Mouse (Mus musculus) myocyte (in vitro differentiated cells): ENCODE measurements around the gene Gm26920.

Source experiments
- E2F4 ChIP-seq: IDR thresholded peaks from one replicate; pipeline ENCODE4 v1.6.1; 2011; ENCODE audit warnings: mild to moderate bottlenecking, control low read depth, moderate library complexity; ENCODE audit not compliant: insufficient read depth
- MAX ChIP-seq: IDR thresholded peaks from one replicate; pipeline ENCODE4 v1.6.1; 2011; ENCODE audit warnings: low read depth, mild to moderate bottlenecking, control low read depth
- POLR2A ChIP-seq: IDR thresholded peaks from one replicate; pipeline ENCODE4 v1.6.1; 2011; ENCODE audit warnings: low read depth, mild to moderate bottlenecking, control low read depth, moderate library complexity; ENCODE audit not compliant: insufficient read length
- POLR2AphosphoS2 ChIP-seq: IDR thresholded peaks from one replicate; pipeline ENCODE4 v1.6.1; 2011; ENCODE audit warnings: low read depth, control low read depth; ENCODE audit not compliant: insufficient read length
- REST ChIP-seq: IDR thresholded peaks from one replicate; pipeline ENCODE4 v1.6.1; 2011; ENCODE audit warnings: mild to moderate bottlenecking, control low read depth, moderate library complexity; ENCODE audit not compliant: insufficient read depth, insufficient read length
- TCF3 ChIP-seq: IDR thresholded peaks from one replicate; pipeline ENCODE4 v1.6.1; 2011; ENCODE audit warnings: low read depth, control low read depth; ENCODE audit not compliant: insufficient read length

DNA sequence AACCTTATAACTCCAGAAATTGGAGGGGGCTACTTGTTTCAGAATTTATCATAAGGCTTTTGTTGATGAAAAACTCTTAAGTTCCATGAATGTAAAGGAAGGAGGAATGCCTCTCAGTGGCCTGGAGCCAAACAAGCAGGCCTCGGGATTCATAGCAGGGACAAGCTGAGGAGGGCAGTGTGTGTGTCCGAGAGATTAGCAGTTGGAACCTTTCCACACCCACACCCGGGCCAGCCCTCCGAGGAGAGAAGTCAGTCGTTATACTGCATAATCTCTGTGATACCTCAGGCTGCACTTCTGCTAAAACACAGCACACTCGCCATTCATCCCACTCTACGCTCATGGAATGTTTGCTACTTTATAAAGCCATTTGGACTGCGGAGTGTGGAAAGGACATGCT, 66.4 kb downstream of the Gm26920 start:
- TF ChIP-seq POLR2AphosphoS2, result no peak
- TF ChIP-seq POLR2A, result no peak
- TF ChIP-seq REST, result no peak
- no peak for TF ChIP-seq E2F4
- no peak for TF ChIP-seq TCF3
- TF ChIP-seq MAX, result no peak
